Mouse (Mus musculus) G1E-ER4 (cell line): ENCODE results near the gene Lgals7. TPM values are rescaled to one million over a fixed set of nuclear protein-coding genes. Genes with fewer than 3 reads are reported as not detected.

Source experiments
- GATA1 ChIP-seq: IDR thresholded peaks from one replicate; pipeline ENCODE4 v1.8.0; 2012; ENCODE audit warnings: low read length, inconsistent platforms
- polyA plus RNA-seq: library from polyadenylated mRNA; stranded (reverse); fragments of >175 nt; gene quantifications from 2 replicates; pipeline ENCODE4 v1.2.3, GENCODE M21; 2012

The Lgals7 gene
- polyA plus RNA-seq: 2.2 and 2.5 TPM in 2 replicates

GRCm38 (mm10) chr7:28863540-28863939, at the start of gene Lgals7:
Gene Lgals7 (plus strand): TSS chr7:28863853.
- no peak for TF ChIP-seq GATA1

GRCm38 (mm10) chr7:28814306-28815034, 49.2 kb upstream of the Lgals7 start:
- TF ChIP-seq GATA1: no peak

- TF ChIP-seq GATA1: no peak
These were observed 48.4 kb upstream of the Lgals7 start for GRCm38 (mm10) chr7:28815230-28815629.

DNA sequence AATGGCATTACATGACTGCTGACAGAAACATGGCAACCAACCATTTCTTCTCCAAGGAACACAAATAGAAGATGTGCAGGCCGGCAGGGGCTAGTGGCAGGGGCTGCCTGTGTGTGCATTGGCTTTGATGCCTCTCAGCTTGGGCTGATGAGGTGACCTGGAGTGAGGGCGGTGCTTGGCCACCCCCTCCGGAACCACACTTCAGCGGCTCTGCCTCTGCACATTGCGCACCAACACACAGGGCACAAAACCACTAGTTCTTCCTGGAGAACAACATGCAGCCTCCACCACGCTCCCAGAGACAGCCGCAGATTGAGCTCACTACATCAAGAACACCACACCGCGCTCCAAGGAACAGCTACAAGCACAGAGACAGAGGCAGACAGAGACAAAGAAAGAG, 47.5 kb upstream of the Lgals7 start:
- no peak for TF ChIP-seq GATA1

GRCm38 (mm10) chr7:28816920-28817319, 46.7 kb upstream of the Lgals7 start:
- TF ChIP-seq GATA1: no peak

- no peak for TF ChIP-seq GATA1
These were observed 46.1 kb upstream of the Lgals7 start for GRCm38 (mm10) chr7:28817524-28817923.

GRCm38 (mm10) chr7:28817957-28818356, 45.7 kb upstream of the Lgals7 start:
- no peak for TF ChIP-seq GATA1

DNA sequence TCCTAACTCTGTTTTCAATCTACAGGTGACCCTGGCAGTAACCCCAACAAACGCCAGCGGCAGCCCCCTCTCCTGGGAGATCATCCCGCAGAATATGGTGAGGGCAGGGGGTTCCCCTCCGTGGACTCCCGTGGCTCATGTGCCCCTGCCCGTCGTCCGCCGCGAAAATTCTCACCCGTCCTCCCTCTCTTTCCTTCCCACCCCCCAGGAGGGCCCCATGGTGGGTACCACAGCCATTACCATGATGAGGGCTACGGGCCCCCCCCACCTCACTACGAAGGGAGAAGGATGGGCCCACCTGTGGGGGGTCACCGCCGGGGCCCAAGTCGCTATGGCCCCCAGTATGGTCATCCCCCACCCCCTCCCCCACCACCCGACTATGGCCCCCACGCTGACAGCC, 45.2 kb upstream of the Lgals7 start:
- no peak for TF ChIP-seq GATA1

GRCm38 (mm10) chr7:28818861-28819452, 44.7 kb upstream of the Lgals7 start:
- TF ChIP-seq GATA1: no peak

GRCm38 (mm10) chr7:28819571-28819970, 44.1 kb upstream of the Lgals7 start:
- TF ChIP-seq GATA1: no peak

DNA sequence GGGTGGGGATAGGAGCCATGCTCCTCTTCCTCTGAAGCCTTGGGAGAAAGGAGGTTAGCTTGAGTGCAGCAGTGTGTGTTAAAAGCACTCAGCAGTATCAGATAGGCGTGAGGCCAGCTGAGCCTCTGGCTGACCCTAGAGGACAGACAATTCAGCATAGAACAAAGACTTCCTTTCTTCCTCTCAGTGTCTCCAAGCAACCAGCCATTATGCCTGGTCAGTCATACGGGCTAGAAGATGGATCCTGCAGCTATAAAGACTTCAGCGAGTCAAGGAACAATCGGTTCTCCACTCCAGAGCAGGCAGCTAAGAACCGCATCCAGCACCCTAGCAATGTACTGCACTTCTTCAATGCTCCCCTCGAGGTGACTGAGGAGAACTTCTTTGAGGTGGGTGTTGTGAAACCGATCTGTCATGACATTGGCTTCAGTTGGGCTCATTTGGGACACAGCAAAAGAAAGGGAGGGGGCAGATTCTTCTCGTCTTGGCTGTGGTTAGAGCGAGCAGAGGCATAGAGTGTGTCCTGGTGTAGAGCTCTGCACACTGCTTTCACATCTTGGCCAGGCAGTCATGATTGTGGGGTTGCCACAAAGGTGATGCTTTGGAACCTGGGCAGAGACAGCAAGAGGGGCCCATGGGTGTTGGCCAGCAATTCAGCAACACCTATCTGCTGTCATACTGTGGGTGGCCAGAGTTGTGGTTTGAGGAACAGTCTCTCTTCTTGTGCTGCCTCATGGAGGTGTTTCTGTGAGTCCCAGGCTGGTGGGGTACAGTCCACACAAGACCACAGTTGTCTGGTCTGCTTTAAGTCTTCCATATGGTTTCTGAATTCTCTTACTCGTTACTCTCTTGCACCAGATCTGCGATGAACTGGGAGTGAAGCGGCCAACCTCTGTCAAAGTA, 43.0 kb upstream of the Lgals7 start:
- no peak for TF ChIP-seq GATA1

GRCm38 (mm10) chr7:28821261-28821831, 42.3 kb upstream of the Lgals7 start:
- no peak for TF ChIP-seq GATA1

DNA sequence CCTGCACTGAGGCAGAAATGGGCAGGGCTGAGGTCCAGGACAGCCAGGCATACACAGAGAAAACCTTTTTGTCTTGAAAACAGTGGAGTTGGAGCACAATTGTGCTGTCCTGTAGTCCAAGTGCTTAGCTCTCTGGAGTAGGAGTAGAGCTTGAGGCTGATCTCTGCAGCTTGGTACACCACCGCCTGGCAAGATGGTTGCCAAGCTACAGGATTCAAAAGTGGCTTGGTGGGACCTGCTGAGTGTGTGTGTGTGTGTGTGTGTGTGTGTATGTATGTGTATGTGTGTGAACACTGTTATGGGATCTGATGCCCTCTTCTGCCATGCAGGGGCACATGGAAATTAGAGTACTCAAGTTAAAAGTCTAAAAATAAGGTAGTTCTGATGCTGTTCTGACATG, 41.1 kb upstream of the Lgals7 start:
- no peak for TF ChIP-seq GATA1

DNA sequence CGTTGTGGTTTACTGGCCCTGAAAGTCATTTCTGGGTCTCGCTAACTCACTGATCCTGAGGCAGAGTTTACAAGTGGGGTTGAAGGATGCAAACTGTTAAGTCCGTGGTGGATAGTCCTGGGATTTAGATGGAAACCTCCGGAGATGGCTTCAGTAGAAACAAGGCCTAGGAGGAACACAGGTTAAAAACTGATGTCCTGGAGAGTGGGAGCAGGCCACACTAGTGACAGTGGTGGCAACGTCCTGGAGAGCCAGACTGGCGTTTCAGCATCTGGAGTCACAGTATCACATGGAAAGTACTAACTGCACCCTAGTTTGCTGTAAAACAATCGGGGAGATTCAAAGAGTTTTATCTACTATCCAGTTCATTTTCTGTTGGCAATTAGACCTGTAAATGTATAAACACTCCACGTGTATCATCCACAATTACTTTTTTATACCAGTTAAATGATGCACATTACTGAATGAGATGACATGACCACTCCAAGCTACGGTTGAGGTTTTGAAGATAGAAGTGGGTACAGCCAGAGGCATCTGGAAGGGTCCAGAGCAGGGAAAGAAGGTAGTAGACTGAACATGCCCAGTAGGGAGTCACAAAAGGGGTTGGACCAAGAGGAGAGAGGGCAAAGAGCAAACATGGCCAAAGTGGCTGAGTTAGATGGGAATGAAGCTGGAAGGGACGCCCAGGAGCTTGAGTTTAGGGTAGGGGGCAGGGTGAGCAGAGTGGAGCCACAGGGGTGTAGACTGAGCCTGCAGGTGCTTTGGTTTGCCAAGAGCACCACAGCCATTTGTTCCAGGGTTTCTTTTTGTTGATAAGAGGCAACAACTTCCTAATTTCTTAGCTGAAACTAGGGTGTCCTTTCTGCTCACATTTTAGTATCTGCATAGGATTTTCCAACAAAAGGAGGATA, 40.4 kb upstream of the Lgals7 start:
- no peak for TF ChIP-seq GATA1

GRCm38 (mm10) chr7:28823932-28824331, 39.7 kb upstream of the Lgals7 start:
- no peak for TF ChIP-seq GATA1
